Mouse (Mus musculus): ENCODE measurements around the gene Tnni2.

Tnni2 gene

DNA sequence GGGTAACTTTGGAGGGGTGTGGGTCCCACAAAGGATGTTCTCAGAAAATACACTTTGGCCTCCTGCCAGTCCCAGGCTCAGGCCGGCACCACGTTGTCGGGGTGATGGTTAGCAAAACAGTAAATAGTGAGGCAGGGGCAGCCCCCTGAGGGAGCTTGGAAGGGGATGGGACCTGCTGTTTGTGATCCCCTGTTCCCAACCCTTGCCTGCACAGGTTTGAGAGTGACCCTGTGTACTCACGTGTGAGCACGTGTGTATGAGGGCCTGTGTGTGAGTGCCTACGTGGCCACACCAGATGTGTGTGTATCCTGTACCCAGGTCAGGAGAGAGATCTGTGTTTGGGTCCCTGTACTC lies 40.6 kb downstream of the Tnni2 start:
- DNase-seq (ENCODE audit: low read depth, low spot score): peak; percentile 67

- peak; percentile 50 for DNase-seq (ENCODE audit: low read depth, low spot score)
Observed at GRCm38 (mm10) chr7:142483136-142483535, 41.5 kb downstream of the Tnni2 start.

- DNase-seq (ENCODE audit: low read depth, low spot score): no peak
Observed at GRCm38 (mm10) chr7:142484780-142485179, 43.2 kb downstream of the Tnni2 start.

DNA sequence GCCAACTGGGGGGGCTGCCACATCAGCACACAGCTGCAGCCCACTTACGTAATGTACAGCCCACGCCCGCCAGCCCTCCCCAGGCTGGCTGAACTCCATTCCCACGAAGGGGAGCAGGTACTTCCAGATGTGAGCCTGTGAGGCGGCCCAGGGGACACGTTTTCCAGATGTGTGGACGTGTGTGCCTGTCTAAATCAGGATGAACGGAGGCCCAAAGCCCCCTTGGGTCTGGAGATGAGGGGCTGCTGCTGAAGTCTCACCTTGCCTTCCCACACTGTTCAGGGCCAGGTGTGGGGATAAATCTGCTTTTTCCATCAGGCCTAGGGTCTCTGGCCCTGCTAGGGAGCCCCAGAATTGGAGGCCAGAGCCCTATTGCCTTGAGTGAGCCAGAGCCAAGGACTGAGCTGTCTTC lies 45.1 kb downstream of the Tnni2 start:
- DNase-seq (ENCODE audit: low read depth, low spot score): peak; percentile 62

DNA sequence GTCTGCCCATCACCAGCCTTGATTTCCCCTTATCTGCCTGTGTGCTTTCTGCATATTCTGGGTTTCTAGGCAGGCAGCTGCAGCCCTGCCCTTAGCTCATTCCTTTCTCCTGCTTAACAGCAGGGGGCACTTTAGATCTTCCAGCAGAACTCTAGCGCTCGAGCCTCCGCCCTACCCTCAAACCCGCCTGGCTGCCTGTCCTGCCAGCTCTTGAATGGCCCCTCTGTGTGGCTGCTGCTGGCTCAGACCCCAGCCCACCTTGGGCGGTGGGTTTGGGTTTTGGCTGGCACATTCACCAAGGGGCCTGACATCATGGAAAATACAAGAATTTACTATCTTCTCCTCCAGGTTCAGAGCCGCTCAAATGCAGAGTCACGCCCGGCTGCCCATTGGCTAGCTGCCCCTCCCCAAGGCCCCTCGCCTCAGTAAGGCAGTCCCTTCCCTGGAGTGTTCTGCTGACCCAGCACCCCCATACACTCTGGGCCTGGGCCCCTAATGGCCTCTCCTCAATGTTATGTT lies 45.8 kb downstream of the Tnni2 start:
- peak; percentile 81 for DNase-seq (ENCODE audit: low read depth, low spot score)

GRCm38 (mm10) chr7:142488053-142488452 lies 46.4 kb downstream of the Tnni2 start:
- no peak for DNase-seq (ENCODE audit: low read depth, low spot score)

GRCm38 (mm10) chr7:142493535-142493934 lies 51.9 kb downstream of the Tnni2 start:
- DNase-seq (ENCODE audit: low read depth, low spot score): peak; percentile 42
